Mouse (Mus musculus): ENCODE data around the gene Clip2. TPM values are rescaled to one million over a fixed set of nuclear protein-coding genes. Genes with fewer than 3 reads are reported as not detected.

Clip2 gene
- 3.8 and 4.3 TPM in 2 replicates for polyA plus RNA-seq (2015; fragmentation: Nextera tagmentation; extraction: Ambion mirVana)

GRCm38 (mm10) chr5:134552110-134552972 is at the start of gene Clip2:
Clip2 (minus strand) TSS chr5:134552434.
- Histone ChIP-seq H3K27me3 (replicated peaks; ENCODE audit: control insufficient read depth, insufficient read depth, low read length) (no peaks in the 10 kb centered on the region), H3K9ac (ENCODE audit: low read depth, low read length) (peak within 1 kb of the TSS; percentile 95), H3K4me3 (ENCODE audit: low read length) (peak within 1 kb of the TSS; percentile 94), H3K36me3 (ENCODE audit: control insufficient read depth, insufficient read depth, low read length) (no peaks in the 10 kb centered on the region), H3K27ac (ENCODE audit: low read length) (peak within 1 kb of the TSS; percentile 99), H3K4me2 (ENCODE audit: low read depth, low read length) (peak within 1 kb of the TSS; percentile 78), H3K4me1 (ENCODE audit: control insufficient read depth, insufficient read depth, low read length) (peaks cover 44% of the 10 kb centered on the region), H3K9me3 (ENCODE audit: control insufficient read depth, low read length) (no peaks in the 10 kb centered on the region)
- 2% methylated on average over 58 of the region's 61 CpGs for WGBS
- ATAC-seq: peak; percentile 86

GRCm38 (mm10) chr5:134597711-134598110 is 45.5 kb upstream of the Clip2 start:
- 85% methylated on average over 10 of the region's 10 CpGs for WGBS
- no peak for ATAC-seq
- Histone ChIP-seq H3K4me3 (ENCODE audit: low read length) (no peak overlapping the region), H3K27me3 (replicated peaks; ENCODE audit: control insufficient read depth, insufficient read depth, low read length) (no peaks in the 10 kb centered on the region), H3K4me1 (ENCODE audit: control insufficient read depth, insufficient read depth, low read length) (no peaks in the 10 kb centered on the region), H3K9me3 (ENCODE audit: control insufficient read depth, low read length) (no peaks in the 10 kb centered on the region), H3K4me2 (ENCODE audit: low read depth, low read length) (no peak overlapping the region), H3K9ac (ENCODE audit: low read depth, low read length) (no peak overlapping the region), H3K36me3 (ENCODE audit: control insufficient read depth, insufficient read depth, low read length) (peaks cover 24% of the 10 kb centered on the region), H3K27ac (ENCODE audit: low read length) (no peak overlapping the region)

- Histone ChIP-seq H3K9me3 (ENCODE audit: control insufficient read depth, low read length) (no peaks in the 10 kb centered on the region), H3K4me3 (ENCODE audit: low read length) (no peak overlapping the region), H3K4me2 (ENCODE audit: low read depth, low read length) (no peak overlapping the region), H3K27me3 (replicated peaks; ENCODE audit: control insufficient read depth, insufficient read depth, low read length) (no peaks in the 10 kb centered on the region), H3K36me3 (ENCODE audit: control insufficient read depth, insufficient read depth, low read length) (peaks cover 32% of the 10 kb centered on the region), H3K27ac (ENCODE audit: low read length) (no peak overlapping the region), H3K4me1 (ENCODE audit: control insufficient read depth, insufficient read depth, low read length) (no peaks in the 10 kb centered on the region), H3K9ac (ENCODE audit: low read depth, low read length) (no peak overlapping the region)
- 83% methylated on average over 9 of the region's 9 CpGs for WGBS
- no peak for ATAC-seq
Measured at GRCm38 (mm10) chr5:134593093-134593492, 40.9 kb upstream of the Clip2 start.

GRCm38 (mm10) chr5:134592026-134592581 is 39.9 kb upstream of the Clip2 start:
- ATAC-seq: no peak
- Histone ChIP-seq H3K4me3 (ENCODE audit: low read length) (no peak overlapping the region), H3K27me3 (replicated peaks; ENCODE audit: control insufficient read depth, insufficient read depth, low read length) (no peaks in the 10 kb centered on the region), H3K9ac (ENCODE audit: low read depth, low read length) (no peak overlapping the region), H3K27ac (ENCODE audit: low read length) (no peak overlapping the region), H3K4me2 (ENCODE audit: low read depth, low read length) (no peak overlapping the region), H3K4me1 (ENCODE audit: control insufficient read depth, insufficient read depth, low read length) (no peaks in the 10 kb centered on the region), H3K9me3 (ENCODE audit: control insufficient read depth, low read length) (no peaks in the 10 kb centered on the region), H3K36me3 (ENCODE audit: control insufficient read depth, insufficient read depth, low read length) (peaks cover 29% of the 10 kb centered on the region)
- 86% methylated on average over 11 of the region's 11 CpGs for WGBS

GRCm38 (mm10) chr5:134589900-134590299 is 37.7 kb upstream of the Clip2 start:
- Histone ChIP-seq H3K36me3 (ENCODE audit: control insufficient read depth, insufficient read depth, low read length) (peaks cover 21% of the 10 kb centered on the region), H3K9ac (ENCODE audit: low read depth, low read length) (no peak overlapping the region), H3K27me3 (replicated peaks; ENCODE audit: control insufficient read depth, insufficient read depth, low read length) (no peaks in the 10 kb centered on the region), H3K4me2 (ENCODE audit: low read depth, low read length) (no peak overlapping the region), H3K4me3 (ENCODE audit: low read length) (no peak overlapping the region), H3K9me3 (ENCODE audit: control insufficient read depth, low read length) (no peaks in the 10 kb centered on the region), H3K27ac (ENCODE audit: low read length) (no peak overlapping the region), H3K4me1 (ENCODE audit: control insufficient read depth, insufficient read depth, low read length) (no peaks in the 10 kb centered on the region)
- WGBS: 87% methylated on average over 3 of the region's 3 CpGs
- ATAC-seq: no peak

- Histone ChIP-seq H3K4me3 (ENCODE audit: low read length) (no peak overlapping the region), H3K9me3 (ENCODE audit: control insufficient read depth, low read length) (no peaks in the 10 kb centered on the region), H3K36me3 (ENCODE audit: control insufficient read depth, insufficient read depth, low read length) (peaks cover 2% of the 10 kb centered on the region; the same call in 1 of the 2 replicates), H3K4me2 (ENCODE audit: low read depth, low read length) (no peak overlapping the region), H3K27me3 (replicated peaks; ENCODE audit: control insufficient read depth, insufficient read depth, low read length) (no peaks in the 10 kb centered on the region), H3K27ac (ENCODE audit: low read length) (no peak overlapping the region), H3K9ac (ENCODE audit: low read depth, low read length) (no peak overlapping the region), H3K4me1 (ENCODE audit: control insufficient read depth, insufficient read depth, low read length) (peaks cover 8% of the 10 kb centered on the region)
- WGBS: 87% methylated on average over 5 of the region's 5 CpGs
- no peak for ATAC-seq
Measured at GRCm38 (mm10) chr5:134584798-134585197, 32.6 kb upstream of the Clip2 start.

- no peaks in the 10 kb centered on the region for H3K27me3 ChIP-seq (replicated peaks; ENCODE audit: control insufficient read depth, insufficient read depth, low read length)
- peaks cover 8% of the 10 kb centered on the region for H3K4me1 ChIP-seq (ENCODE audit: control insufficient read depth, insufficient read depth, low read length)
- H3K36me3 ChIP-seq (ENCODE audit: control insufficient read depth, insufficient read depth, low read length): peaks cover 2% of the 10 kb centered on the region; the same call in 1 of the 2 replicates
- H3K9ac ChIP-seq (ENCODE audit: low read depth, low read length): peak overlapping the region; percentile 88; the same call in 1 of the 2 replicates
- peak overlapping the region; percentile 66; the same call in 1 of the 2 replicates for H3K4me2 ChIP-seq (ENCODE audit: low read depth, low read length)
- H3K4me3 ChIP-seq (ENCODE audit: low read length): 0 out of 2 replicates have a peak overlapping the region, but pooled peaks have one; percentile 89
- H3K9me3 ChIP-seq (ENCODE audit: control insufficient read depth, low read length): no peaks in the 10 kb centered on the region
- no peak for ATAC-seq
- 68% methylated on average over 3 of the region's 3 CpGs for WGBS
- no peak overlapping the region for H3K27ac ChIP-seq (ENCODE audit: low read length)
Measured at GRCm38 (mm10) chr5:134583884-134584213, 31.6 kb upstream of the Clip2 start.

- H3K4me1 ChIP-seq (ENCODE audit: control insufficient read depth, insufficient read depth, low read length): peaks cover 8% of the 10 kb centered on the region
- H3K36me3 ChIP-seq (ENCODE audit: control insufficient read depth, insufficient read depth, low read length): peaks cover 2% of the 10 kb centered on the region; the same call in 1 of the 2 replicates
- no peak overlapping the region for H3K27ac ChIP-seq (ENCODE audit: low read length)
- peak overlapping the region; percentile 89 for H3K4me3 ChIP-seq (ENCODE audit: low read length)
- peak overlapping the region; percentile 88 for H3K9ac ChIP-seq (ENCODE audit: low read depth, low read length)
- 27% methylated on average over 15 of the region's 15 CpGs for WGBS
- H3K27me3 ChIP-seq (replicated peaks; ENCODE audit: control insufficient read depth, insufficient read depth, low read length): no peaks in the 10 kb centered on the region
- H3K9me3 ChIP-seq (ENCODE audit: control insufficient read depth, low read length): no peaks in the 10 kb centered on the region
- ATAC-seq: peak; percentile 36
- peak overlapping the region; percentile 66 for H3K4me2 ChIP-seq (ENCODE audit: low read depth, low read length)
Measured at GRCm38 (mm10) chr5:134583006-134583883, 31.0 kb upstream of the Clip2 start.

Data from intestine, embryonic 16.5 days (tissue).